Mouse (Mus musculus): ENCODE results near the gene Fndc3a.

Fndc3a gene

DNA sequence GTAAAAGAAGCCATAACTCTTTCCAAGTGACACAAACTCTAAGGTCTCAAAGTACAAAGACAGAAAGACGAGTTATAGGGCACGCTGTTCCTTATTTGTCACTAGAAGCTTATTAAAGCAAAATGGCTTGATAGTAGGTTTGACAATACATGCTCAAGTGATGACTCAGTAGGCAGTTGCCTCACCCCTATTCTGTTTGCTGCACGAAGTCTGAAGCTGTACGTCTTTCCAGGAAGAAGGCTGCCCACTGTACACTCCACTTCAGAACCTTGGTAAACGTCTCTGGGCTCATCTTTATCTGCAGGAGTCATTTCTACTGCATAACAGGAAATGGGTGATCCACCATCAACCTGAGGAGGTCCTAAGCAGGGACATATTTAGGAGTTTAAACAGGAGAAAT lies 151.0 kb downstream of the Fndc3a start:
- DNase-seq (ENCODE audit: extremely low spot score, low read depth, low spot score), result no peak

DNA sequence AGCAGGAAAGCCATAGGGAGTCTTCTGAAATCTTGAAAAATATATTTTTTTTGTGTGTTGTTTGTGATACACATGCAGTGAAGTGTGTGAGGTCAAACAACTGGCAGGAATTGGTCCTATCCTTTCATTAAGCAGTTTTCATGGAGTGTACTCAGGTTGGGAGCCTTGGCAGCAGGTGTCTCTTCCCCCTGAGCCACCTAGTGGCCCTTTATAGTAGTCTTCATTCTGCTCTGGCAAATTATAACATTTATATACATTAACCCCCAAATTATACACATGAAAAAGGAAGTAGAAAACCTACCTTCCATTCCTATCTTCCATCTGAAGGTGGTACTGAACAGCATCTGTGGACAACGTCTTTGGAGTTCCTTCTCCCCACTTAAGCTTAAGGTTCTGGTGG lies 154.0 kb downstream of the Fndc3a start:
- DNase-seq (ENCODE audit: extremely low spot score, low read depth, low spot score), result no peak

DNA sequence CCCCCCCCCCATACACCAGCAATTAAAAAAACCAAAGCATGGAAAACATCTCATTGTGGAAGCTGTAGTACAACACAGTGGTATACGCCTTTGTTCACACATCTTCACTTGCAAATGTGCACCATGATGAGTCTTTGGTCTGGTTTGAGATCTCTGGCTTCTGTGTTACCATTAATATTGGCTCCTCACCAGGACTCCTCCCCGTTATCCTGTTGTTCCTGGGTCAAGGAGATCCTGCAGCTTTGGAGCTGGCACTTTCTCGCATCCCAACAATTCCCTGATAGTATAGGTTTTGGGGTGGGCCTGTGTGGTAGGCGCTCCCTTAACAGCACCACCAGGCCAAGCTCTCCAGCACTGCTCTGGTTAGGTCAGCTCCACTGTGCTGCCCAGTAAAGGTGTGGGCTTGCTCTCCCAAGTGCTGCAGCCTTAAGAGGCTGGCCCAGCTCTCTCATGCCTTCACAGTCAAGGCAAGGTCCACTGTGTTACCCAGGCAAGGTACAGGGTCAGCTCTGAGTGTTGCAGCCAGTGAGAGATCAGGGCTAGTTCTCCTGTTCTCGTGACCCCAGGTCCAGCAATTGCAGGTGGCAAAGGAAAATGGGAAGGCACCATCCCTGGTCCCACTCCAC lies 173.3 kb downstream of the Fndc3a start:
- no peak for DNase-seq (ENCODE audit: extremely low spot score, low read depth, low spot score)

DNA sequence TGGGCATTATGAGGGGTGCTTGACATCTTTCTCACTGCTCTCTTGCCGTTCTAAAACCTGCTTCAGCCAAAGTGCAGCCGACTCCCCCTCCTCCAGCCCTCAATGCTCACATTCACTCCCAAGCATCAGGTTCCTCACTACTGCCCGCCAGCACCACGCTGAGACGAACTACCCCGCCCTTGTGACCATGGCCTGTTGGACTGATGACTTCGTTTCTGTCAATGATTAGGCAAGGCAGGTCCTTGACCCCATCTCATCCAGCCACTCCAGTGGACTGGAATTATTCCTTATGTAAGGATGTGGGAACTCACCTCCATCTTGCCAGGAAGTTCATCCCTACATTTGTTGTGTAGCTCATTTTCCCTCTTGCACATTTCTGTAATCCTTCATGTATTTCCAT lies 175.9 kb downstream of the Fndc3a start:
- DNase-seq (ENCODE audit: extremely low spot score, low read depth, low spot score), result no peak

DNA sequence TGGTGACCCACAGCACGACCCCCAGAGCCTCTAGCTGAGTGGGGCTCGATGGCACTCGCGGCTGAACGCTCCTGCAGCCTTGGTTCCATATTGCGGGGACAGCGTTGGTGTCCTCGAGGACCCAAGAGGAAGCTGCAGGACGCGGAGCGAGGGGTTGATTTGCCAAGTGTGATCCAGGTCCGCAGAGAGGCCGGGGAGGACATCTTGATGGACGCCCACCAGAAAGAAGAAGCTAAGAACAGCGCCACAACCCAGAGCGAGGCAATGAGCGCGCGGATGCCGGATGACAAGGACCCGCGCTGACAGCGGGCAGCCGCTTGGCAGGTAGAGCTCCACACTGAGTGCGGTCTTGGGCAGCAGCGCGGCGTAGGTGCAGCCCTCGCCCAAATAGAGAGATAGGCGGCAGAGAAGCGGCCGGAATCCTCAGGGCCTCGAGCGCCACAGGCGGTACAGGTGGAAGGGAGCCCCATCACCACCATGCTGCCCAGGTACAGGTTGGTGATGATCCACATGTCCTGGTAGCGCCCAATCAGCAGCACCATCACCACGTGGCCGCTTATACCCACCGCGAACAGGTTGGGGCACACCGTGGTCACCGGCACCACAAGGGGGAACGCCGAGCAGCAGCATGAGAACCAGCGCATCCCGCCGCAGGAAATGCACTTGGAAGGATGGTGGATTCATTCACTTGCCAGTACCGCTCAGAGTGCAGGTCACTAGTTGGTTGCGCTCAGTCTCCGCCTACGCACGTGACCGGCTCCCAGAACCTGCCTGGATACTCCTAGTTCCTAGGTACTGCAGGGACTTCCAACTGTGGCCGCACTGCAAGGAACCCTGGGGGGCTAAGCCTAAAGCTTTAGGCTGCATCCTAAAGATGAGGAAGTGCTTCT lies 177.5 kb downstream of the Fndc3a start:
- DNase-seq (ENCODE audit: extremely low spot score, low read depth, low spot score), result no peak

DNA sequence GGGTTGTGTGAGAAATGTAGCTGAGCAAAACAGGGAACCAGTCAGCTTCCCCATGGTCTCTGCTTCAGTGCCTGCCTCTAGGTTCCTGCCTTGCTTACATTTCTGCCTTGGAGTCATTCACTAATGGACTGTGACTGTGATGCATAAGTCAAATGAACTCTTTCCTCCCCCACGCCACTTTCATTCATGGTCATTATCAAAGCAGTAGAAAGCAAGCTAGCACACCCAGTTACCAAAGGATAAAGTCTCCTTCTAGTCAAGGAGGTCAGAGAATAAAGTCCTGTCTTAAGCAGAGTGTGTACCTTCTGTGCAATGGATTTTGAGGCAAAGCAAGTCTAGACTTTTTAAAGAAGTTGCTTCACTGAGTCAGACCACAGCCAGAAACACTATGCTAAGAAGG lies 182.7 kb downstream of the Fndc3a start:
- no peak for DNase-seq (ENCODE audit: extremely low spot score, low read depth, low spot score)

DNA sequence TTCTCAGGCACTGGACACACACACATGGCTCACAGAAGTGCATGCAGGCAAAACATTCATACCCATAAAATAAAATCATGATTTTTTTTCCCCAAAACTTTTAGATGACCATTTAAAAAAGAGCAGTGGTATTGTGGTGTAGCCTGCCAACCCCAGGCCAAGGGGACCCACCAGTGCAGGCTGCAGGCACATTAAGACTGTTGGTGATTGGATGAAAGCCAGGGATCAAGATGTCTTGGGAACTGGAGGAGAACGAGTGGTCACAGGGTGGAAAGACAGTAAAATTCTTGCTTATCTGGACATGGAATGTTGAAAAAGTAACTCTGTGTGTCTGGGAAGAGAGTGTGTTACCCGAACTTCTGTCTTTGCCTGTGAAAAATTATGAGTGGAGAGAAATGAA lies 190.2 kb downstream of the Fndc3a start:
- DNase-seq (ENCODE audit: extremely low spot score, low read depth, low spot score), result no peak

DNA sequence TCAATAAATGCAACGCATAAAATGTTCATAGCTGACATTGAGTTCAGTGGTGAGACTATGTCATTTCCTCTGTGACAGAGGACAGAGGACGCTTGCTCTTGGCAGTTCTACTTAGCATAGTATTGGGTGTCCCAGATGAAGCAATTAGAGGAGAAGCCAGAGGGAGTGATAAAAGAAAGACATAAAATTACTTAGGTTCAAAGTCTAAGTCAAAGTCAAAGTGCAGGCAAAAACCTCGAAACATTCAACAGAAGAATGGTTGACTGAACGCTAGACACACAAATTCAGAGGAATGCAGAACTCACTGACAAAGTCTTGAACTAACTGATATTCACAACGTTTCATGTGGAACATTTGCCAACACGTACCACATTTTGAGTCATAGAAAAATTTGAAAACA lies 191.0 kb downstream of the Fndc3a start:
- no peak for DNase-seq (ENCODE audit: extremely low spot score, low read depth, low spot score)

DNA sequence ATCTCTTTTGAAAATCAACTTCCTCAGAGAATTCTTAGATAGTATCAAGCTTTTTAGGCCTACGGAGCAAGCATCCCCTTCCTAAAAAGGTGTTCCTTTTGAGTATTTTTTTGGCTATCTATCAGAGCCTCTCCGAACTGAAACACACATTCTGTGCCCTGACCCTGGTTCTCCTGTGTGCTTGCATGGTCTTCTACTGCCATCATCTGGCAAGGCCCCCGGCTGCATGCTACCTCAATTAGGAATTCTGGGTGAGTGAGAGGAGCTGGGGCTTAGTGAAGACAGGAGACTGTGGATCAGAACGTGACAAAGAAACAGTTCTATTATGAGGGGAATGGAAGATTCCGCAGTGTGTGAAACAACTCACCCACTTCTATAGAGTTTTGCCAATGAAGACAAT lies 193.4 kb downstream of the Fndc3a start:
- no peak for DNase-seq (ENCODE audit: extremely low spot score, low read depth, low spot score)

DNA sequence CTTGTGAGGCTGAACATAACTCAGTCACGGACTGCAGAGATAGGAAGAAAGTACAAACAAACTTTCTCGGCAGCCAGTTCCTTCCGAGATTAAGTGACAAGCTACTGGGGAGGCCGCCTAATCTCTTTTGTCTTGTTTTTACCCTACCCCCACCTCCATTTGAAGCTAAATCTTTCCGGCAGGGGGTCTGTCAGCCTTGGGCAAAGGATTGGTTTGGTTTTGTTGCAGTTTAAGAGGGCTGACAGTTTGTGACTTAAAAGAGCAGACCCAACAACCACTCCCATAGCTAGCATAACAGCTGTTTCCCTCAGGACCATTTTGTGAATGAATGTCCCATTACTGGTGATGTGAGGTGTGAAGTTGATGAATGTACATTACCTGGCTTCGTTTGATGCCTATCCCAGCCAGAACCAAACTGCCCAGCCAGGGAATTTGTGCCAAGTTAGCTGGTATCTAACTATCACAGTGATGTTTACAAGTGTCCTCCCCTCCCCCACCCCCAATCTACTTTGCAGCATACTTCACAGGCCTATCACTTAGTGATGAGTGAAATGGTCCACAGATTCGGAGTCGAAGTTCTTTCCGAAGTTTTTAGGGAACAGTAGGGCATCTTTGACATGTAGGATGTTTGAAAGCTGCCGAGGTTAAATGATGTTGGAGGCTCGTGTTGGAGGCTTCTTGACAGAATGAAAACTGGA lies 202.9 kb downstream of the Fndc3a start:
- no peak for DNase-seq (ENCODE audit: extremely low spot score, low read depth, low spot score)

DNA sequence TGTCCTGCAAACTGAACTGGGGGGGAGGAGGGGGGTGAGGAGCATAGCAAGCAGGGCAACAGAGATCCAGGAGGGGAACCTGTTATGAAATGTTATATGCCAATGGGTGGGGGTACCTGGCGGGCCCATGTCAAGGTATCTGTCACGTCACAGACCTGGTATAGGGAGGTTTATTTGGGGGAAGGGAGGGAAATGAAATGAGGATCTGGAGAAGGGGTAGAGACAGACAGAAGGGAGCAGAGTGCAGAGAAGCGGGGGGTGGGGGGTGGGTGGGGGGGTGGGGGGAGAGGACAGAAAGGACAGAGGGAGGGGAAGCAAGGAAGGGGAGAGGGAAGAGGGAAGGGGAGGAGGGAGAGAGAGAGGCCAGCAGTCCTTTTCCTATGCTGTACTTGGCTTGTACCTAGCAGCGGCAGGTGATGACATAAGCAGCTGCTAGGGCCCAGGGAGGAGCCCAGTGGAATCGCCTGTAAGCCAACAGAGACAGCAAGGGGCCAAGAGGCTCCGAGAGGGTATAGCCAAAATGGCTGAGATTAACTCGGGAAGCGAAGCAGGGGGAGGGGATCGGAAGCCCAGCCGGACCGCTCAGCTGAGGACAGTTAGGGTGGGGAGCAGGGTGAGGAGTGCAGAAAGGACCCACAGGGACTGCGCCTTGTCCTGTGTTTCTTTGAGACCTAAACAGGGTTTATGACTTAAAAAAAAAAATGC lies 203.6 kb downstream of the Fndc3a start:
- DNase-seq (ENCODE audit: extremely low spot score, low read depth, low spot score), result no peak

DNA sequence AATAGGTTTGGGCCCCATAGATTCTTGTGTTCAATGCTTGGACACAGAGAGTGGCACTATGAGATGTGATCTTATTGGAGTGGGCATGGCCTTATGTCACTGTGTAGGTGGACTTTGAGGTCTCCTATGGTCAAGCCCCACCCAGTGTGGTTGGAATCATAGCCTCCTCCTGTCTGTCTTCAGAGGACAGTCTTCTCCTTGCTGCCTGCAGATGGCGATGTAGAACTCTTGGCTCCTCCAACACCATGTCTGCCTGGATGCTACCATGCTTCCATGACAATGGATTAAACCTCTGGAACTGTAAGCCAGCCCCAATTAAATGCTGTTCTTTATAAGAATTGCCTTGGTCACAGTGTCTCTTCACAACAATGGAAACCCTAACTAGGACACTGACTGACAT lies 204.8 kb downstream of the Fndc3a start:
- no peak for DNase-seq (ENCODE audit: extremely low spot score, low read depth, low spot score)

DNA sequence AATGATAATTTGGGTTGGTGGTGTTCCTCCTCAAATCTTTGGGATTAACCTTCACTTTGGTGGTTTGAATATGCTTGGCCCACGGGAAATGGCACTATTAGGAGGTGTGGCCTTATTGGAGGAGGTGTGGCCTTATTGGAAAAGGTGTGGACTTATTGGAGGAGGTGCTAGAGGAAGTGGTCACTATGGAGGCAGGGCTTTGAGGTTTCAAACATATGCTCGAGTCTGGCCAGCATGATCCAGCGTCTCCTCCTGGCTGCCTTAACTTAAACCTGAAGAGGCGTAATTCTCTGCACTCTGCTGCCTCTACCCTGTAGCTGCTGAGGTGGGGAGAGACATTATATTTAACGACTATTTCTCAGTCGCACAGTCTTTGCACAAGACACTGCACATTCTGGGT lies 206.6 kb downstream of the Fndc3a start:
- no peak for DNase-seq (ENCODE audit: extremely low spot score, low read depth, low spot score)

DNA sequence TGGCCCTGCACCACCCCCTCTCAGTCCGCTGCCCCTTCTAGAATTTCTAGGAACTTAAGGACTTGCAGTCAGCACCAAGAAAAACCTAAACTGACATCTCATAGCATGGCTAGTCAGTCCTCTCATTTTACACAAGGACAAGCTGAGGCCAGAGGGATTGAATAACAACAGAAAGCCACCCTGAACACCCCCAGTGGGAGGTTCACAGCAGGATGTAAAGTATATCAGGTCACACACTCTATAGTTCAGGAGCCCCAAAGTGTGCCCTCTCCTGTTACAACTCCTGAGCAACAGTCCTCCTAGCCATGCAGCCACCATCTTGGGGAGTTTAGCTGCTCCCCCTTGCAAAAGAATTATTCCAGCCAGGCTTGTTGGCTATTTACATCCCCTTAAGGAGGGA lies 216.0 kb downstream of the Fndc3a start:
- no peak for DNase-seq (ENCODE audit: extremely low spot score, low read depth, low spot score)

DNA sequence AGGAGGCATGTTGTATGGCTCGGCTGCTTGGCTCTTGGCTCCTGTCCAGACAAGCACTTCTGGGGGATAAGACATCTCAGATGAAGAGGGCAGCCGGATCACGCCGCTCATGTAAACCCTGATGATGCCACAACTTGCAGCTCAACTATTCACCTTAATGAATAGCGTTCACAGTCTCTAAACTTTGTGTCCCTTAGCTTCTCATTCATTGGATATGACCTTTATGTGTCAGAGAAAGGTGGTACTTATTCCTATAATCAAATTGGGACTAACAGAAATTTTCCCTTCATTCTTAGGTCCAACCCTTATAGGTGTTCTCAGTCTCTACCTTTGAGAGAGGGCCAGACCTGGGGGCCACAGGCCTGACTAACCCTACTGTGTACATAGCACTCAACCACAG lies 218.1 kb downstream of the Fndc3a start, which contains the start of gene Gm9195:
Gene Gm9195, minus strand, starts transcription at position 101 of the 400 bp plus-strand sequence.
- DNase-seq (ENCODE audit: extremely low spot score, low read depth, low spot score), result no peak

DNA sequence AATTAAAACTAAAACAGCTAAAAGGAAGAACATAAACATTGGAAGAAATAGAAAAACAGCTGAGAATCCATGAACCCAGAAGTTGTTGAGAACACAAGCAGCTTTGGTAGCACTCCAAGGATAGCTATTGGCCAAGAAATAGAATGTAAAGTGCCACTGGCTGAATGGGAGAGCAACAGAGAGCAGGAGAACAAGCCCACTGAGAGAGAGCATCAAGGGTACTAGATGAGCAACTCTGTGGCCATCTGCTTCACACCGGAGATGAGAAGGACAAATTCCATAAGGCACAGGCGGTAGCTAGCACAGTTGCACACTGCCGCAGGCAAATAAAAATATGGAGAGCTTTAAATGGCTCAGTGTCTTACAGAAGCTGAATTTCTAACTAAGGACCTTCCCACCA lies 219.4 kb downstream of the Fndc3a start:
- DNase-seq (ENCODE audit: extremely low spot score, low read depth, low spot score), result no peak
